Mouse (Mus musculus) kidney, adult 2 months (tissue): ENCODE results near the gene Kiz.
A peak's percentile ranks its signal among the peaks of the same experiment; 100 is the strongest.

Experiments
- CTCF ChIP-seq: fragments of 200-500 bp; conservative IDR thresholded peaks from 2 replicates; pipeline ENCODE4 v1.5.1; 2011; ENCODE audit warnings: low read depth, mild to moderate bottlenecking, control low read depth, low read length, moderate library complexity, mixed read lengths; ENCODE audit not compliant: insufficient read depth, insufficient read length
- POLR2A ChIP-seq: fragments of 200-500 bp; IDR thresholded peaks from one replicate; pipeline ENCODE4 v1.6.1; 2011; ENCODE audit warnings: low read depth, low read length, control low read depth

- TF ChIP-seq CTCF = no peak
- TF ChIP-seq POLR2A = peak; percentile 36
These were observed at the start of gene Kiz for GRCm38 (mm10) chr2:146855599-146856039.
